Mouse (Mus musculus) ES-Bruce4 (cell line): ENCODE measurements around the gene Zfp599. TPM values are rescaled to one million over a fixed set of nuclear protein-coding genes. Genes with fewer than 3 reads are reported as not detected.

Experiments
- H3K27ac ChIP-seq: 2 replicates; pipeline ENCODE4 v1.5.1; 2012; ENCODE audit warnings: low read length, inconsistent platforms; ENCODE audit not compliant: insufficient read depth
- H3K27me3 ChIP-seq: 2 replicates; pipeline ENCODE4 v1.6.1; 2012; ENCODE audit warnings: mild to moderate bottlenecking, low read length, inconsistent platforms; ENCODE audit not compliant: control insufficient read depth, poor library complexity, insufficient read depth, severe bottlenecking
- H3K36me3 ChIP-seq: 2 replicates; pipeline ENCODE4 v1.6.1; 2012; ENCODE audit warnings: inconsistent platforms, mild to moderate bottlenecking, low read length, moderate library complexity; ENCODE audit not compliant: control insufficient read depth, poor library complexity, insufficient read depth, severe bottlenecking
- H3K4me1 ChIP-seq: one replicate; pipeline ENCODE4 v1.8.1; 2011; ENCODE audit warnings: low read length; ENCODE audit not compliant: control insufficient read depth, insufficient read depth
- H3K4me3 ChIP-seq: 2 replicates; pipeline ENCODE4 v1.5.1; 2011; ENCODE audit warnings: low read depth, mild to moderate bottlenecking, low read length
- H3K9ac ChIP-seq: 2 replicates; pipeline ENCODE4 v1.6.1; 2012; ENCODE audit warnings: low read depth, mild to moderate bottlenecking, inconsistent platforms; ENCODE audit not compliant: poor library complexity, severe bottlenecking
- H3K9me3 ChIP-seq: replicated peaks from 2 replicates; pipeline ENCODE4 v1.6.1; 2012; ENCODE audit warnings: mild to moderate bottlenecking, low read length, inconsistent platforms; ENCODE audit not compliant: control insufficient read depth, poor library complexity, insufficient read depth, severe bottlenecking
- CTCF ChIP-seq: IDR thresholded peaks from one replicate; pipeline ENCODE4 v1.8.1; 2011; ENCODE audit warnings: low read depth, low read length
- EP300 ChIP-seq: IDR thresholded peaks from 2 replicates; pipeline ENCODE4 v1.6.1; 2011; ENCODE audit warnings: low read depth, low read length; ENCODE audit not compliant: insufficient read depth
- POLR2A ChIP-seq: IDR thresholded peaks from one replicate; pipeline ENCODE4 v1.8.1; 2011; ENCODE audit warnings: low read length; ENCODE audit not compliant: insufficient read depth
- polyA plus RNA-seq: library from polyadenylated mRNA; stranded (reverse); fragments of >200 nt; gene quantifications from 2 replicates; pipeline ENCODE4 v1.2.4, GENCODE M21; 2011; ENCODE audit warnings: low read depth; ENCODE audit not compliant: missing spikeins, insufficient read depth, insufficient read length

The Zfp599 gene
- polyA plus RNA-seq, 1 experiment, result 11.4 TPM

- Histone ChIP-seq H3K27me3 (no peaks in the 10 kb centered on the region), H3K36me3 (no peaks in the 10 kb centered on the region), H3K4me3 (no peak overlapping the region), H3K4me1 (no peaks in the 10 kb centered on the region), H3K27ac (no peak overlapping the region), H3K9me3 (peaks cover 11% of the 10 kb centered on the region), H3K9ac (no peak overlapping the region)
- TF ChIP-seq CTCF (no peak), EP300 (no peak), POLR2A (no peak)
These were observed 45.1 kb downstream of the Zfp599 start for GRCm38 (mm10) chr9:22214549-22214948.

GRCm38 (mm10) chr9:22213785-22214194 lies 45.9 kb downstream of the Zfp599 start:
- Histone ChIP-seq H3K27me3 (no peaks in the 10 kb centered on the region), H3K4me1 (no peaks in the 10 kb centered on the region), H3K9me3 (peaks cover 11% of the 10 kb centered on the region), H3K4me3 (no peak overlapping the region), H3K36me3 (no peaks in the 10 kb centered on the region), H3K9ac (no peak overlapping the region), H3K27ac (no peak overlapping the region)
- TF ChIP-seq CTCF (no peak), EP300 (no peak), POLR2A (no peak)

Other genes starting within 250 kb of the Zfp599 start
- 8.3 and 10.6 TPM in 2 replicates for gene Elavl3, start 207.9 kb downstream of the Zfp599 start, polyA plus RNA-seq
- not detected in 2 replicates for gene Gm49318, start 188.6 kb downstream of the Zfp599 start, polyA plus RNA-seq
- gene Zfp653, start 188.5 kb downstream of the Zfp599 start, polyA plus RNA-seq, result 7.2 and 8.8 TPM in 2 replicates
- gene Ecsit, start 174.5 kb downstream of the Zfp599 start, polyA plus RNA-seq, result 20.9 and 21.9 TPM in 2 replicates
- 7.8 and 10.1 TPM in 2 replicates for gene Cnn1, start 160.7 kb downstream of the Zfp599 start, polyA plus RNA-seq
- 48.4 and 49.8 TPM in 2 replicates for gene Elof1, start 142.7 kb downstream of the Zfp599 start, polyA plus RNA-seq
- 6.1 and 7.6 TPM in 2 replicates for gene Acp5, start 124.2 kb downstream of the Zfp599 start, polyA plus RNA-seq
- gene Pigyl, start 103.0 kb downstream of the Zfp599 start, polyA plus RNA-seq, result 83.8 and 86.5 TPM in 2 replicates
- gene Zfp872, start 71.8 kb downstream of the Zfp599 start, polyA plus RNA-seq, result 1.2 and 1.4 TPM in 2 replicates
- gene Zfp809, start 34.2 kb downstream of the Zfp599 start, polyA plus RNA-seq, result 34.4 and 41.6 TPM in 2 replicates
- gene Zfp810, start 47.8 kb upstream of the Zfp599 start, polyA plus RNA-seq, result 8.4 and 10.7 TPM in 2 replicates
- gene Anln, start 129.3 kb upstream of the Zfp599 start, polyA plus RNA-seq, result 155 and 169 TPM in 2 replicates
- gene 9530077C05Rik, start 151.6 kb upstream of the Zfp599 start, polyA plus RNA-seq, result 2.7 and 3.8 TPM in 2 replicates
- not detected in 2 replicates for gene Gm17545, start 194.4 kb upstream of the Zfp599 start, polyA plus RNA-seq
- gene Rp9, start 209.8 kb upstream of the Zfp599 start, polyA plus RNA-seq, result 41.5 and 42.8 TPM in 2 replicates
- gene Bbs9, start 215.8 kb upstream of the Zfp599 start, polyA plus RNA-seq, result 17.9 and 20.3 TPM in 2 replicates